In the genomic region with DNA sequence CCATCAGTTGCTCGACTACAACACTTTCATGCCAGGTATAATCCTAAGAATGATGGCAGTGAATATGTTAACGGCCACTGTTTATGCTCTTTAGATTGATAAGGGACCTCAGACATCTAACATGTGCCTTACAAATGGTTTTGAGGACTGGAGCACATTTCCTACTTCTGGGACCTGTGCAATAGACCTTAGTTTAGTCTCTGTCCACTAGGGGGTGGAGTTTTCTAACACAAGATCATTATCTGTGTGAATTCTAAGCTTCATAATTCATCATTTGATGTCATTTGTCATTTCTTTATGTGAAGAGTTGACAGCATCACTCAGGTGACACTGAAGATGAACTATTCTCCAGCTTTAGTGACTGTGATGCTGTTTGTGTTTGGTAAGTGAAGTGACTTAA, we compare ENCODE assay signal across 17 mouse cellular contexts.
DNase-seq lines count a peak whose midpoint lies in the region; TF ChIP-seq lines count a peak whose summit lies in the region.
"Had no signal": no experiment of that assay in that cellular context is flagged by ENCODE, and none has a peak within 500 bp of the region (broad histone marks: within the 10 kb centered on the region; RNA-seq: fewer than 3 reads in every experiment).

No protein-coding gene starts in this region.

- H3K36me3 ChIP-seq in MEL (ENCODE audit: control insufficient read depth in 1 of 2, insufficient read depth in 2 of 2, low read length in 2 of 2) = no peaks in the 10 kb centered on the region
- H3K36me3 ChIP-seq: limb, embryonic 10.5 days; midbrain, embryonic 10.5 days had no signal

- H3K9ac ChIP-seq in MEL (ENCODE audit: control insufficient read depth, low read depth, low read length, poor library complexity, severe bottlenecking) = no peak overlapping the region
- H3K9ac ChIP-seq: forebrain, embryonic 13.5 days had no signal

- no peak overlapping the region for H3K27ac ChIP-seq in left cerebral cortex, adult 2 months
- H3K27ac ChIP-seq in MEL (ENCODE audit: control insufficient read depth, low read depth, low read length) = no peak overlapping the region
- H3K27ac ChIP-seq: forebrain, embryonic 13.5 days; kidney, postnatal 0 days; limb, embryonic 10.5 days; midbrain, embryonic 10.5 days had no signal

- no peak for TF ChIP-seq RAD21 in MEL (IDR thresholded peaks at IDR 0.05; ENCODE audit: low read depth, low read length)

- H3K9me3 ChIP-seq in MEL (replicated peaks; ENCODE audit: insufficient read depth, low read length) = no peaks in the 10 kb centered on the region
- H3K9me3 ChIP-seq: limb, embryonic 10.5 days had no signal

- intact Hi-C loops in left cerebral cortex, adult 2 months (cut with DNase I) = no loop called here

- TF ChIP-seq EP300 in MEL (IDR thresholded peaks at IDR 0.05; ENCODE audit: low read depth in 1 of 2, low read length in 2 of 2) = no peak

- no peak overlapping the region for H3K4me3 ChIP-seq in left cerebral cortex, adult 2 months
- H3K4me3 ChIP-seq in MEL (ENCODE audit: control insufficient read depth in 1 of 2, insufficient read depth in 1 of 2, low read depth in 2 of 2, low read length in 2 of 2) = no peak overlapping the region
- H3K4me3 ChIP-seq: forebrain, embryonic 13.5 days; limb, embryonic 10.5 days; midbrain, embryonic 10.5 days had no signal

- peak; percentile 28 for TF ChIP-seq CTCF in left cerebral cortex, adult 2 months (IDR thresholded peaks at IDR 0.05)
- TF ChIP-seq CTCF in MEL (IDR thresholded peaks at IDR 0.05 in 2 of 3, conservative IDR thresholded peaks at IDR 0.05 in 1 of 3; ENCODE audit: control insufficient read depth in 1 of 3, insufficient read depth in 1 of 3, low read depth in 2 of 3, low read length in 3 of 3, poor library complexity in 1 of 3, severe bottlenecking in 1 of 3) = no peak; a peak in 1 of 6 replicates

- no peaks in the 10 kb centered on the region for H3K27me3 ChIP-seq in MEL (ENCODE audit: control insufficient read depth in 1 of 2, insufficient read depth in 2 of 2, low read length in 2 of 2)
- H3K27me3 ChIP-seq: forebrain, embryonic 13.5 days had no signal

- no peaks in the 10 kb centered on the region for H3K79me2 ChIP-seq in MEL (ENCODE audit: control insufficient read depth, insufficient read depth, low read length, poor library complexity)

- H3K4me1 ChIP-seq in MEL (ENCODE audit: control insufficient read depth in 1 of 2, insufficient read depth in 2 of 2, low read length in 2 of 2) = no peaks in the 10 kb centered on the region
- H3K4me1 ChIP-seq: forebrain, embryonic 13.5 days; limb, embryonic 10.5 days; midbrain, embryonic 10.5 days had no signal

- DNase-seq in left cerebral cortex, adult 2 months (ENCODE audit: extremely low spot score in 1 of 2, low spot score in 2 of 2) = no peak
- no peak for DNase-seq in left cerebral cortex, adult 11 months (ENCODE audit: low spot score)
- DNase-seq in A20 (ENCODE audit: low read depth, low spot score) (peak; percentile 41), MEL (ENCODE audit: low read depth, low spot score) (peak; percentile 8)
- DNase-seq in c-Kit-positive CD71-negative TER-119-negative erythroid progenitor cells, embryonic 14.5 days (ENCODE audit: low read depth) = peak; percentile 3
- no peak for DNase-seq in urinary bladder, postnatal 14 days (ENCODE audit: low spot score)
- DNase-seq in heart, adult 8-10 months (ENCODE audit: low spot score) = no peak
- DNase-seq: adrenal gland, postnatal 36 days; cerebellum, adult 2 months; cerebellum, postnatal 36 days; kidney, adult 18-20 months; lung, adult 2 months; lung, postnatal 4 days had no signal

- no peak for TF ChIP-seq POLR2A in MEL (IDR thresholded peaks at IDR 0.05; ENCODE audit: control insufficient read depth in 1 of 2, insufficient read depth in 1 of 2, low read depth in 1 of 2, low read length in 2 of 2, poor library complexity in 1 of 2)

TF ChIP-seq in MEL, 35 proteins besides CTCF, POLR2A, EP300 and RAD21:
- TF ChIP-seq ZKSCAN1 (IDR thresholded peaks at IDR 0.05; ENCODE audit: low read depth, low read length) = no peak
- TF ChIP-seq MEF2A (IDR thresholded peaks at IDR 0.05; ENCODE audit: extremely low read depth, insufficient replicate concordance, low read depth, low read length, poor library complexity, severe bottlenecking) = no peak
- TF ChIP-seq POLR2AphosphoS5 (IDR thresholded peaks at IDR 0.05; ENCODE audit: borderline replicate concordance, low read depth, low read length) = no peak

Comparison
In these comparisons a context has a peak if more than half of its experiments do, and no peak if none do; other contexts are left out.
1. DNase-seq: peak in A20 (single experiment), MEL (single experiment) and c-Kit-positive CD71-negative TER-119-negative erythroid progenitor cells, embryonic 14.5 days (single experiment); none in left cerebral cortex, adult 2 months (0 of 2), left cerebral cortex, adult 11 months (single experiment), urinary bladder, postnatal 14 days (single experiment) and heart, adult 8-10 months (single experiment).